Mouse (Mus musculus): ENCODE measurements around the gene Zfp189. TPM values are rescaled to one million over a fixed set of nuclear protein-coding genes. Genes with fewer than 3 reads are reported as not detected.

Gene Zfp189
- total RNA-seq, 2 experiments from 2014 or later, result 12.8 to 13.3 TPM

- DNase-seq (ENCODE audit: low spot score in 2 of 2), result no peak
These were observed 14.8 kb downstream of the Zfp189 start for GRCm38 (mm10) chr4:49535675-49536294.

GRCm38 (mm10) chr4:49536671-49537070 is 15.7 kb downstream of the Zfp189 start:
- no peak for DNase-seq (ENCODE audit: low spot score in 2 of 2)

- DNase-seq (ENCODE audit: low spot score in 2 of 2), result no peak
These were observed 18.7 kb downstream of the Zfp189 start for GRCm38 (mm10) chr4:49539665-49540064.

- no peak for DNase-seq (ENCODE audit: low spot score in 2 of 2)
These were observed 20.0 kb downstream of the Zfp189 start for GRCm38 (mm10) chr4:49540966-49541365.

GRCm38 (mm10) chr4:49546026-49546425 is 25.1 kb downstream of the Zfp189 start:
- DNase-seq (ENCODE audit: low spot score in 2 of 2), result no peak

DNA sequence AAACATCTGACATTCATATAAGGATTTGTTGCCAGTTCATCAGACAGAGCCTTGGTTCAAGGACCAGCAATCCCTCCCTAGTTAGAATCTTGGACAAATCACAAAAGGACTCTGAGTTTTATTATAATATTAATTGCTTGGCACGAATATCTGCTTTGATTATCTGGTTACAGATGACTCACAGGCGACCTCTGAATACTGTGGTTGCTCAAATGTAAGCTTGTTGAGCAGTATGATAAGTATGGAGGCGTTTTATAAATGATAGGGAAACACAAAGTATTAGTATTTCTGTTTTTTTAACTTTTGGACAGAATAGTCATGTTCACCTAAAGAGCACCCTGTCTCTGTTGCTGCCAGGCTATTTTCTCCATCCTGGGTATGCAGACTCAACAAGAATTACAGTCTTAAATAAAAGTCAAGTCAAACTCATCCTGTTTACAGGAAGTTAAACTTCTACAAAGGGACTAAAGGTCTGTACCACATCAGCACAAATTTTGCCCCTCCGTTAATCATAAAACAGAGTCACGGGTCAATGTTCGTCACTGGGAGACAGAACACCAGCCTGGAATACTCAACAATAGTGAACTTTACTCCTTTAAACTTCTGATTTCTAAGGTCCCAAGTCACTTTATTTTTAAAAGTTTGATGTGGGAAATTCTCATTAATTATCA is 26.0 kb downstream of the Zfp189 start:
- no peak for DNase-seq (ENCODE audit: low spot score in 2 of 2)

- no peak for DNase-seq (ENCODE audit: low spot score in 2 of 2)
These were observed 26.7 kb downstream of the Zfp189 start for GRCm38 (mm10) chr4:49547544-49548219.

GRCm38 (mm10) chr4:49549383-49549782 is 28.4 kb downstream of the Zfp189 start, which contains the start of gene Aldob:
Gene Aldob, minus strand, starts transcription at chr4:49549546.
- DNase-seq (ENCODE audit: low spot score in 2 of 2), result no peak

DNA sequence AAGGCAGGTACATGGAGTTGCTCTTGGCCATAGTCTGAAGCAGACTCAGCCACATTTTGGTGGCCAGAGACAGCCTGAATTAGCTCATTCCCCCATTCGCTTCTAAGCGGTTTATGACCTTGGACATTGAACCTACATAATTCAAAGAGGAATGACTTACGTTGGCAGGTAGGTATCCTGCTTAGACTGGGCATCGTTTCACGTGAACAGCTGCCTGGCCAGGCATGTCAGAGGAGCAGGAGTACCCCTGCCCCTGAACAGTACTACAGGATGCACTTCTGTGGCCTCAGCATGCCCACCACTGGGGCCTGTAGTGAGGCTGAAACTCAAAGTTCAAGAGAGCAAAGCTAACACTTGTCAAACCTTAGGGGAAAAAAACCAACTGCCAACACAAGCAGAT is 32.4 kb downstream of the Zfp189 start:
- no peak for DNase-seq (ENCODE audit: low spot score in 2 of 2)

DNA sequence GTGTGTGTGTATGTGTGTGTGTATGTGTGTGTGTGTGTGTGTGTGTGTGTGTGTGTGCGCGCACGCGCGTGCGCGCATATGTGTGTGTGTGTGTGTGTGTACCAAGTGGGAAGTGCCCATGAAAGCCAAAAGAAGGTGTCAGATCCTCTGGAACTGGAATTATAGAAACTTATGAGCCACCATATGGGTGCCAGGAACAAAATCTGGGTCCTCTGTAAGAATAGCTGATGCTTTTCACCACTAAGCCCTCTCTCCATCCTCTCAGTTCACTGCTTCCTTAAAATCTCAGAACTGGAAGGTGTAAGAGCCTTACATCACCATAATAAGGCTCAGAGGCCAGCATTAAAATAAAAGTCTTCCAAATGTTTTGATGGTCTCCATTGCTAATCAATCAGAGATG is 36.4 kb downstream of the Zfp189 start:
- no peak for DNase-seq (ENCODE audit: low spot score in 2 of 2)

DNA sequence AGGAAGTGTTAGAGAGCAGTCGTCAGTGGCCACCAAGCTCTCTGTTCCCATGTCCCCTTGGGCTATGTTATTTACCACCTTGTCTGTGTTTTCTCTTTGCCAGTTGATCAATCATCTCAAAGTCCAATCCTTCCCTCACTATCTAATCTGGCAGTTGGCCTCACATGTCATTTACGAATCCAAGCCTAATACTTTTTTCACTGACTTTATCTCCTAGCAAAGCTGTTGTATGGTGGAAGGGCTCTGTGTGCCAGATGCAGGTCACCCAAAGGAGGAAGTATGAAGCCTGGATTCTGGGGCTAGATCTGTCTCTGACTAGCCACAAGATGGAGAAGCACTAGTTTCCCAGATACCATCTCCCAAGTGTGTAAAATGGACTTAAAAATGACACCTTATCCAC is 37.2 kb downstream of the Zfp189 start:
- DNase-seq (ENCODE audit: low spot score in 2 of 2), result no peak

DNA sequence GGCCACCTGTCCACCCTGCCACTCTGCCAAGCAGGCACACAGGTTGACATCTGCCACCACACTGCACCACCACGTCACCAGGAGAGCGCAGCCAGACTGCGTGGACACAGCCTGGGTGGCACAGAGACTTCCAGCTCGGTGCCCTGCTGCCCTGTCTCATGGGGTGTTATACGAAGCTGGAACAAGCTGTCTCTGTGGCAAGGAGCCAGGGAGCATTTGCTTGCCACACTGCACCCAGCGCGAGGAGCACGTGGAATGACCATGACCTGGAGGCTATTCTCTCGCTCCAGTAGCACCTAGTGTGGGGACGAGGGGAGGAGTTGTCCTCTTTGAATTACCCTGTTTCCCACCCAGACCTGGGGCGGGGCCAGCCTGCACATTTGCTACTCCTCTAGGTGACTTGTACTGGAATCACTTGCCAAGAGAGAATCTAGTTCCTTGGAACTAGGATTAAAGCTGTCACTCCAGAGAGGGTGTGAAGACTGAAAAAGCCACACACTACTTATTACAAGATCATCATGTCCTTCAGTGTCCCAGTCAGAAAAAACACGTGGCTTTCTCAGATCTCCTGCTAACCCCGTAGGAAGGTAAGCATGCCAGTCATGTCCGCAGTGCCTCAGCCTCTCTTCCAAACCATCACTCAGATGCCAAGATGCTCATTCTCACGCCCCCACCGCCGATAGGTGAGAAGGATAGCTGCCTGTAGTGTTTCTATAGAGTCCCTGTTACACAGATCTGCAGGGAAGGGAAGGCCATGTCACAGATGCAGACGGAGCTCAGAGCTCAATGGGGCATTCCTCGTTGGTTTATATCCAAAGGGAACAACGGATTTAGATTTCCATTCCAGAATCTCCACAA is 39.2 kb downstream of the Zfp189 start:
- peak; percentile 39 to 47 for DNase-seq (ENCODE audit: low spot score in 2 of 2)

DNA sequence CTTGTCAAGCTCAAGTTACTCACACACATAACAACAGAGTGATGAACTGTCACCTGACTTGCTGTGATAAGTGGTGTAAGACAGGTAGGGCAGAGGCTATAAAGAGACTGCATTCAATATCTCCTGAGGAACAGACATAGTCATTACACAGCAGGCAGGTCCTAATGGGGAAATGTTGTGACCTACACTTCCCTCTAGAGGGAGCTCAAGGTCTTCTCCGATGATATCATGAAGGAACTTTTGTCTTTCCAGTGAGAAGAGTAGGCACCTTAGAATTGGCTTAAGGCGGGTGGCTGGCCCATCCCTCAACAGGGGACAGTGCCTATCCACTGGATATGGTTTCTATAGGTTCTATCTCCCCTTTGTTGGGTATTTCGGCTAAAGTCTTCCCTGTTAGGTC is 46.6 kb downstream of the Zfp189 start:
- DNase-seq (ENCODE audit: low spot score in 2 of 2), result peak; percentile 59 to 67

DNA sequence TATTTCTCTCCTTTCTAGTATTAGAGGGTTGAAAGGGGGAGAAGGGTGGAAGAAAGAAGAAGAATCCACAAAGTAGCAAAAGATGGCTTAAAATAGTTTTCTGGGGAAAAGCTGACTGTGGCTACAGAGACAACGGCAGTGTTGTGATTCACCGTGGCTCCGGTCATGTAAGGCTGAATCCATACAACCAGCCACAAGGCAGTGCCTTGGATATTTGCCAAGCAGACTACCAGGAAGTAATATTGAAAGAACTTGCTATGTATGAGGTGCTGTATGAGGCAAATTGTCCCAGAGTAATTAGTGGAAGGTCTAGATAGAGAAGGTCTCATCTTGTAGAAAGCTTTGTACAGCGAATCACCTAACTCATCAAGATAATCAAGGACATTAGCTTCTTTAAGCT is 51.2 kb downstream of the Zfp189 start:
- no peak for DNase-seq (ENCODE audit: low spot score in 2 of 2)

Other genes with a start within 250 kb of the Zfp189 start
- not detected for gene Acnat2, start 113.0 kb upstream of the Zfp189 start, total RNA-seq (2021)
- gene Acnat1, start 47.3 kb upstream of the Zfp189 start, total RNA-seq (2021), result under 1 TPM in 1 of 2 experiments, not detected in 1; 0.23 TPM
- gene Baat, start 14.6 kb upstream of the Zfp189 start, total RNA-seq (2021), result under 1 TPM in 1 of 2 experiments, not detected in 1; 0.23 TPM
- gene Mrpl50, start 83 bp upstream of the Zfp189 start, total RNA-seq (2021), result 10 to 100 TPM; 30.7 to 31.7 TPM
- gene Aldob, start 28.4 kb downstream of the Zfp189 start, total RNA-seq (2021), result 1 to 10 TPM; 2.0 to 2.1 TPM
- 10 to 100 TPM; 72.3 to 77.3 TPM for gene Tmem246, start 76.7 kb downstream of the Zfp189 start, total RNA-seq (2021)
- 10 to 100 TPM; 65.1 to 66.2 TPM for gene Rnf20, start 110.8 kb downstream of the Zfp189 start, total RNA-seq (2021)
- gene Ppp3r2, start 160.8 kb downstream of the Zfp189 start, total RNA-seq (2021), result under 1 TPM; 0.23 to 0.42 TPM

Measured in left cerebral cortex, adult 18-20 months (tissue).